Comparison of ENCODE assay signal across 28 mouse cellular contexts in genomic region chr9:108747694-108748093, GRCm38 (mm10). TPM values are rescaled to one million over a fixed set of nuclear protein-coding genes. Genes with fewer than 3 reads are reported as not detected.
DNase-seq lines count a peak whose midpoint lies in the region; ATAC-seq and TF ChIP-seq lines count a peak whose summit lies in the region.
"Had no signal": no experiment of that assay in that cellular context is flagged by ENCODE, and none has a peak within 500 bp of the region (broad histone marks: within the 10 kb centered on the region; RNA-seq: fewer than 3 reads in every experiment).

No protein-coding gene starts in this region.

- peaks cover 22% of the 10 kb centered on the region for H3K4me1 ChIP-seq in heart, embryonic 11.5 days (ENCODE audit: control insufficient read depth, insufficient read depth, low read length)
- H3K4me1 ChIP-seq in midbrain, embryonic 11.5 days (ENCODE audit: control insufficient read depth, insufficient read depth, low read length), result no peaks in the 10 kb centered on the region
- peaks cover 15% of the 10 kb centered on the region for H3K4me1 ChIP-seq in midbrain, embryonic 10.5 days
- peaks cover 14% of the 10 kb centered on the region for H3K4me1 ChIP-seq in liver, embryonic 11.5 days (replicated peaks; ENCODE audit: control insufficient read depth, insufficient read depth, low read length)
- peaks cover 11% of the 10 kb centered on the region for H3K4me1 ChIP-seq in liver, embryonic 16.5 days (ENCODE audit: control insufficient read depth, low read depth, low read length)
- H3K4me1 ChIP-seq in hindbrain, postnatal 0 days (ENCODE audit: insufficient read depth, low read length), result no peaks in the 10 kb centered on the region
- H3K4me1 ChIP-seq: embryonic facial prominence, embryonic 12.5 days; neural tube, embryonic 15.5 days had no signal

- ATAC-seq in heart, embryonic 11.5 days (replicated peaks; ENCODE audit: insufficient number of reproducible peaks, low FRiP score, low TSS enrichment), result peak; percentile 82
- ATAC-seq in midbrain, embryonic 11.5 days (ENCODE audit: low FRiP score), result no peak
- ATAC-seq in liver, embryonic 11.5 days (replicated peaks; ENCODE audit: low FRiP score), result peak; percentile 96
- ATAC-seq in liver, embryonic 16.5 days (ENCODE audit: low read depth), result peak; percentile 88
- ATAC-seq in monocyte, adult 5-6 weeks (replicated peaks; ENCODE audit: insufficient number of reproducible peaks, low FRiP score, low TSS enrichment, poor library complexity, severe bottlenecking), result no peak
- no peak for ATAC-seq in hindbrain, postnatal 0 days
- ATAC-seq: forebrain, postnatal 0 days; inflammation-experienced regulatory T-cells, adult 6 months had no signal

- no peak for TF ChIP-seq CTCF in hindbrain, postnatal 0 days (IDR thresholded peaks at IDR 0.05; ENCODE audit: low read depth)

- H3K4me3 ChIP-seq in heart, embryonic 11.5 days (ENCODE audit: low read depth, low read length), result no peak overlapping the region
- H3K4me3 ChIP-seq in midbrain, embryonic 11.5 days (ENCODE audit: low read depth, low read length), result no peak overlapping the region
- H3K4me3 ChIP-seq in midbrain, embryonic 10.5 days, result no peak overlapping the region
- no peak overlapping the region for H3K4me3 ChIP-seq in liver, embryonic 11.5 days (ENCODE audit: low read depth, low read length)
- H3K4me3 ChIP-seq in liver, embryonic 16.5 days (ENCODE audit: low read depth, low read length), result no peak overlapping the region
- no peak overlapping the region for H3K4me3 ChIP-seq in hindbrain, postnatal 0 days (ENCODE audit: low read length)
- H3K4me3 ChIP-seq: embryonic facial prominence, embryonic 12.5 days; heart, embryonic 15.5 days; neural tube, embryonic 15.5 days had no signal

- DNase-seq in heart, adult 18-20 months, result no peak
- peak; percentile 31 for DNase-seq in midbrain, embryonic 11.5 days (ENCODE audit: low spot score, missing footprints)
- DNase-seq in midbrain, embryonic 10.5 days (ENCODE audit: low spot score), result no peak
- no peak for DNase-seq in liver, embryonic 11.5 days (ENCODE audit: low spot score)
- no peak for DNase-seq in hindbrain, postnatal 0 days (ENCODE audit: low spot score)
- DNase-seq: adrenal gland, postnatal 14 days; cerebellum, adult 11-12 months; cerebellum, adult 9-11 months; embryo, embryonic 11 days; forebrain, postnatal 0 days; gastrocnemius, postnatal 10 days; kidney, postnatal 4 days; layer of hippocampus, postnatal 36 days; lung, postnatal 36 days; midbrain, embryonic 14.5 days; right cerebral cortex, postnatal 25 days; spleen, adult 18-20 months; thymus, adult 2 months; thymus, postnatal 36 days had no signal

- no peak overlapping the region for H3K9ac ChIP-seq in heart, embryonic 11.5 days (ENCODE audit: low read depth, low read length)
- no peak overlapping the region for H3K9ac ChIP-seq in midbrain, embryonic 11.5 days (ENCODE audit: low read length)
- H3K9ac ChIP-seq in liver, embryonic 11.5 days (ENCODE audit: low read depth, low read length), result no peak overlapping the region
- no peak overlapping the region for H3K9ac ChIP-seq in liver, embryonic 16.5 days (ENCODE audit: low read depth, low read length)
- no peak overlapping the region for H3K9ac ChIP-seq in hindbrain, postnatal 0 days (replicated peaks; ENCODE audit: low read length)
- H3K9ac ChIP-seq: embryonic facial prominence, embryonic 12.5 days; forebrain, postnatal 0 days; heart, embryonic 15.5 days; hindbrain, embryonic 14.5 days; neural tube, embryonic 15.5 days had no signal

- H3K27ac ChIP-seq in heart, embryonic 11.5 days (ENCODE audit: low read depth, low read length), result no peak overlapping the region
- H3K27ac ChIP-seq in midbrain, embryonic 11.5 days (ENCODE audit: low read depth, low read length), result no peak overlapping the region
- no peak overlapping the region for H3K27ac ChIP-seq in midbrain, embryonic 10.5 days (replicated peaks)
- peak overlapping the region; percentile 41; the same call in 1 of the 2 replicates for H3K27ac ChIP-seq in liver, embryonic 11.5 days (ENCODE audit: low read depth, low read length)
- peak overlapping the region; percentile 56 for H3K27ac ChIP-seq in liver, embryonic 16.5 days (ENCODE audit: low read length)
- H3K27ac ChIP-seq in hindbrain, postnatal 0 days, result no peak overlapping the region
- H3K27ac ChIP-seq: embryonic facial prominence, embryonic 12.5 days; hindbrain, embryonic 14.5 days; kidney, postnatal 0 days; neural tube, embryonic 15.5 days had no signal

- WGBS in heart, embryonic 11.5 days (ENCODE audit: insufficient replicate concordance), result 40% methylated on average over 3 of the region's 3 CpGs
- 86% methylated on average over 3 of the region's 3 CpGs for WGBS in midbrain, embryonic 11.5 days
- 77% methylated on average over 3 of the region's 3 CpGs for WGBS in midbrain, embryonic 10.5 days
- WGBS in liver, embryonic 11.5 days, result 54% methylated on average over 3 of the region's 3 CpGs
- 56% methylated on average over 3 of the region's 3 CpGs for WGBS in liver, embryonic 16.5 days (ENCODE audit: insufficient replicate concordance)
- WGBS in hindbrain, postnatal 0 days, result 82% methylated on average over 3 of the region's 3 CpGs

- H3K27me3 ChIP-seq in heart, embryonic 11.5 days (ENCODE audit: control insufficient read depth, insufficient read depth, low read length), result no peaks in the 10 kb centered on the region
- no peaks in the 10 kb centered on the region for H3K27me3 ChIP-seq in midbrain, embryonic 11.5 days (ENCODE audit: control insufficient read depth, insufficient read depth, low read length)
- no peaks in the 10 kb centered on the region for H3K27me3 ChIP-seq in midbrain, embryonic 10.5 days (ENCODE audit: low read depth, poor library complexity, severe bottlenecking)
- no peaks in the 10 kb centered on the region for H3K27me3 ChIP-seq in liver, embryonic 11.5 days (replicated peaks; ENCODE audit: control insufficient read depth, insufficient read depth, low read length)
- no peaks in the 10 kb centered on the region for H3K27me3 ChIP-seq in liver, embryonic 16.5 days (ENCODE audit: control insufficient read depth, insufficient read depth, low read depth, low read length)
- no peaks in the 10 kb centered on the region for H3K27me3 ChIP-seq in hindbrain, postnatal 0 days (ENCODE audit: insufficient read depth, low read length)
- H3K27me3 ChIP-seq: embryonic facial prominence, embryonic 12.5 days; heart, embryonic 15.5 days; neural tube, embryonic 15.5 days had no signal

- no peaks in the 10 kb centered on the region for H3K9me3 ChIP-seq in heart, embryonic 11.5 days (replicated peaks; ENCODE audit: control insufficient read depth, low read length)
- H3K9me3 ChIP-seq in midbrain, embryonic 11.5 days (ENCODE audit: control insufficient read depth, low read length), result no peaks in the 10 kb centered on the region
- H3K9me3 ChIP-seq in midbrain, embryonic 10.5 days (replicated peaks), result no peaks in the 10 kb centered on the region
- no peaks in the 10 kb centered on the region for H3K9me3 ChIP-seq in liver, embryonic 11.5 days (ENCODE audit: control insufficient read depth, low read length)
- H3K9me3 ChIP-seq in liver, embryonic 16.5 days (replicated peaks; ENCODE audit: control insufficient read depth, low read length), result no peaks in the 10 kb centered on the region
- no peaks in the 10 kb centered on the region for H3K9me3 ChIP-seq in hindbrain, postnatal 0 days (ENCODE audit: low read length)
- H3K9me3 ChIP-seq: embryonic facial prominence, embryonic 12.5 days; heart, embryonic 15.5 days; neural tube, embryonic 15.5 days had no signal

- H3K36me3 ChIP-seq in heart, embryonic 11.5 days (ENCODE audit: control insufficient read depth, insufficient read depth, low read length), result peaks cover 19% of the 10 kb centered on the region
- peaks cover 10% of the 10 kb centered on the region for H3K36me3 ChIP-seq in midbrain, embryonic 11.5 days (ENCODE audit: control insufficient read depth, insufficient read depth, low read length)
- peaks cover 62% of the 10 kb centered on the region for H3K36me3 ChIP-seq in midbrain, embryonic 10.5 days
- H3K36me3 ChIP-seq in liver, embryonic 11.5 days (ENCODE audit: control insufficient read depth, insufficient read depth, low read length), result peaks cover 5% of the 10 kb centered on the region; the same call in 1 of the 2 replicates
- peaks cover 5% of the 10 kb centered on the region for H3K36me3 ChIP-seq in liver, embryonic 16.5 days (ENCODE audit: control insufficient read depth, insufficient read depth)
- H3K36me3 ChIP-seq in hindbrain, postnatal 0 days (ENCODE audit: insufficient read depth, low read length), result peaks cover 63% of the 10 kb centered on the region

- peak overlapping the region; percentile 14; the same call in 1 of the 2 replicates for H3K4me2 ChIP-seq in heart, embryonic 11.5 days
- H3K4me2 ChIP-seq in midbrain, embryonic 11.5 days, result no peak overlapping the region
- H3K4me2 ChIP-seq in liver, embryonic 11.5 days, result peak overlapping the region; percentile 20; the same call in 1 of the 2 replicates
- no peak overlapping the region; the same call in 1 of the 2 replicates for H3K4me2 ChIP-seq in liver, embryonic 16.5 days (ENCODE audit: low read depth, low read length)
- H3K4me2 ChIP-seq in hindbrain, postnatal 0 days (ENCODE audit: low read depth, low read length), result no peak overlapping the region
- H3K4me2 ChIP-seq: embryonic facial prominence, embryonic 12.5 days; heart, embryonic 15.5 days; hindbrain, embryonic 14.5 days; neural tube, embryonic 15.5 days had no signal

RNA-seq across cellular contexts. Expression of gene Ip6k2, which starts 35.9 kb away (rescaled TPM):
- 44.3 and 48.7 TPM in 2 replicates for polyA plus RNA-seq in heart, embryonic 11.5 days (2014; fragmentation: Nextera tagmentation; extraction: Ambion mirVana)
- total RNA-seq in heart, adult 18-20 months (2021), result 10 to 100 TPM; 16.7 to 24.8 TPM
- 104 and 109 TPM in 2 replicates for polyA plus RNA-seq in midbrain, embryonic 11.5 days (2014; fragmentation: Nextera tagmentation; extraction: Ambion mirVana)
- 89.0 and 105 TPM in 2 replicates for polyA plus RNA-seq in midbrain, embryonic 10.5 days (2016; fragmentation: Nextera tagmentation; extraction: Ambion mirVana)
- 31.8 and 37.5 TPM in 2 replicates for polyA plus RNA-seq in liver, embryonic 11.5 days (2014; fragmentation: Nextera tagmentation; extraction: Ambion mirVana)
- 12.4 and 13.6 TPM in 2 replicates for polyA plus RNA-seq in liver, embryonic 16.5 days (2015; fragmentation: Nextera tagmentation; extraction: Ambion mirVana)
- total RNA-seq in monocyte, adult 5-6 weeks (2017), result 34.7 to 78.2 TPM (median 74.6 TPM) in 3 replicates
- total RNA-seq in hindbrain, postnatal 0 days (2014; rRNA removed), result 122 and 126 TPM in 2 replicates
- 187 and 189 TPM in 2 replicates for polyA plus RNA-seq in hindbrain, postnatal 0 days (2015; fragmentation: Nextera tagmentation; extraction: Ambion mirVana)

RNA-seq across cellular contexts. Expression of gene Prkar2a, which starts 58.6 kb away (rescaled TPM):
- 29.8 and 33.7 TPM in 2 replicates for polyA plus RNA-seq in heart, embryonic 11.5 days (2014; fragmentation: Nextera tagmentation; extraction: Ambion mirVana)
- total RNA-seq in heart, adult 18-20 months (2021), result 10 to 100 TPM; 76.2 to 79.9 TPM
- 58.0 and 58.2 TPM in 2 replicates for polyA plus RNA-seq in midbrain, embryonic 11.5 days (2014; fragmentation: Nextera tagmentation; extraction: Ambion mirVana)
- 34.6 and 40.8 TPM in 2 replicates for polyA plus RNA-seq in midbrain, embryonic 10.5 days (2016; fragmentation: Nextera tagmentation; extraction: Ambion mirVana)
- polyA plus RNA-seq in liver, embryonic 11.5 days (2014; fragmentation: Nextera tagmentation; extraction: Ambion mirVana), result 23.8 and 26.2 TPM in 2 replicates
- 6.6 and 8.8 TPM in 2 replicates for polyA plus RNA-seq in liver, embryonic 16.5 days (2015; fragmentation: Nextera tagmentation; extraction: Ambion mirVana)
- 13.1 to 24.5 TPM (median 23.8 TPM) in 3 replicates for total RNA-seq in monocyte, adult 5-6 weeks (2017)
- total RNA-seq in hindbrain, postnatal 0 days (2014; rRNA removed), result 87.3 and 92.2 TPM in 2 replicates
- 39.7 and 43.9 TPM in 2 replicates for polyA plus RNA-seq in hindbrain, postnatal 0 days (2015; fragmentation: Nextera tagmentation; extraction: Ambion mirVana)

Comparison
In these comparisons a context has a peak if more than half of its experiments do, and no peak if none do; other contexts are left out.
1. H3K4me2 ChIP-seq: peak in heart, embryonic 11.5 days (single experiment) and liver, embryonic 11.5 days (single experiment); none in midbrain, embryonic 11.5 days (single experiment), liver, embryonic 16.5 days (single experiment) and hindbrain, postnatal 0 days (single experiment).
2. ATAC-seq: peak in heart, embryonic 11.5 days (single experiment), liver, embryonic 11.5 days (single experiment) and liver, embryonic 16.5 days (single experiment); none in midbrain, embryonic 11.5 days (single experiment), monocyte, adult 5-6 weeks (single experiment) and hindbrain, postnatal 0 days (single experiment).
3. H3K27ac ChIP-seq: peak in liver, embryonic 11.5 days (single experiment) and liver, embryonic 16.5 days (single experiment); none in heart, embryonic 11.5 days (single experiment), midbrain, embryonic 11.5 days (single experiment), midbrain, embryonic 10.5 days (single experiment) and hindbrain, postnatal 0 days (single experiment).